Mouse (Mus musculus): ENCODE data around the gene Zfp691. TPM values are rescaled to one million over a fixed set of nuclear protein-coding genes. Genes with fewer than 3 reads are reported as not detected.
A peak's percentile ranks its signal among the peaks of the same experiment; 100 is the strongest.

Zfp691 gene
- total RNA-seq, 1 experiment: 5.4 TPM

DNA sequence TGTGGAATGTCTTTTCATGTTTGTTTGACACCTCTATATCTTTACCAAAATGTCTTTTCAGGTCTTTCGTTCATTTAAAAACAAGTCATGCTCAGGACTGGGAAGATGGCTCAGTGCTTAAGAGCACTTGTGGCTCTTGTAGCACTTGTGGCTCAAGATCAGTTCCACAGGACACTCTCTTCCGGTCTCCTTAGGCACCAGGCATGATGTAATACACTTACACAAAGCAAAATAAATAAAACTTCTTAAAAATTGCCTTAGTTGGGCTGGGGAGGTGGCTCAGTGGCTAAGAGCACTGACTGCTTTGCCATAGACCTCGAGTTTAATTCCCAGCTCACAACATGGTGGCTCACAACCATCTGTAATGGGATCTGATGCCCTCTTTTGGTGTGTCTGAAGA, 12.6 kb downstream of the Zfp691 start:
- no peak overlapping the region for H3K27ac ChIP-seq (ENCODE audit: insufficient read depth, low read depth, low read length, poor library complexity, severe bottlenecking)
- no peaks in the 10 kb centered on the region for H3K9me3 ChIP-seq (ENCODE audit: control insufficient read depth, insufficient read depth, low read depth, low read length)
- TF ChIP-seq CHD2 (IDR thresholded peaks at IDR 0.05; ENCODE audit: low read depth, low read length) (no peak), ZC3H11A (IDR thresholded peaks at IDR 0.05; ENCODE audit: borderline replicate concordance, low read depth, low read length) (no peak), MAFK (IDR thresholded peaks at IDR 0.05; ENCODE audit: insufficient read depth, low read depth, low read length) (no peak), ZNF384 (IDR thresholded peaks at IDR 0.05; ENCODE audit: low read depth, low read length) (no peak), HCFC1 (IDR thresholded peaks at IDR 0.05; ENCODE audit: borderline replicate concordance, insufficient read depth, low read length) (no peak)
- in situ Hi-C loops (cut with MboI; ENCODE audit: low sequenced_read_pairs in 2 of 2, unreplicated experiment in 2 of 2): loop anchor here (25.0 kb wide), 2 partner anchors 524 to 549 kb away; partner anchors contain the start of genes Cfap57 (in 1 of the 2) and Ebna1bp2 (in 1 of the 2)
- H3K4me1 ChIP-seq (ENCODE audit: control insufficient read depth in 2 of 2, insufficient read depth in 2 of 2, low read length in 2 of 2, poor library complexity in 1 of 2): no peaks in the 10 kb centered on the region
- no peak for DNase-seq (ENCODE audit: low read depth, low spot score)
- no peak overlapping the region for H3K4me3 ChIP-seq (ENCODE audit: insufficient read depth in 1 of 2, low read depth in 1 of 2, low read length in 2 of 2, poor library complexity in 1 of 2, severe bottlenecking in 1 of 2)
- H3K9ac ChIP-seq (ENCODE audit: insufficient read depth, low read depth, low read length, poor library complexity, severe bottlenecking): no peak overlapping the region
- no peaks in the 10 kb centered on the region for H3K36me3 ChIP-seq (ENCODE audit: control insufficient read depth, insufficient read depth, low read length, poor library complexity, severe bottlenecking)

DNA sequence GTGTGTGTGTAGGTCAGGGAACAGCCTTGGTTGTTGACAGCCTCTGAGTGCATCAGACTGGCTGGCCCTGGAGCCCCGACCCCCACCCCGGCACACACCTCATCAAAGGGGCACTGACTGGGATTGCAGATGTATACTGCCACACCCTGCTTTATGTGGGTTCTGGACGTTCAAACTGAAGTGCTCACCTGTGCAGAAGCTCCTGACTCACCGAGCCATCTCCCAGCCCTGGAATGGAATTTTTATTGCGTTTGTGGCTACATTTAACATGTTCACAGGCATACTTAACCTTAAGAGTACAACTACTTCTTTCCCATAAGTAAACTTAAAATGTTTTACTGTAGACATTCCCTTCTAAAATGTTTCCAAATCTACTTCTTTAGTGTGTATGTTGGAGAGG, 16.1 kb downstream of the Zfp691 start:
- in situ Hi-C loops (cut with MboI; ENCODE audit: low sequenced_read_pairs in 2 of 2, unreplicated experiment in 2 of 2): loop anchor here (25.0 kb wide), 2 partner anchors 521 to 546 kb away; partner anchors contain the start of genes Cfap57 (in 1 of the 2) and Ebna1bp2 (in 1 of the 2)
- TF ChIP-seq ZNF384 (IDR thresholded peaks at IDR 0.05; ENCODE audit: low read depth, low read length) (no peak), HCFC1 (IDR thresholded peaks at IDR 0.05; ENCODE audit: borderline replicate concordance, insufficient read depth, low read length) (no peak), MAFK (IDR thresholded peaks at IDR 0.05; ENCODE audit: insufficient read depth, low read depth, low read length) (no peak), CHD2 (IDR thresholded peaks at IDR 0.05; ENCODE audit: low read depth, low read length) (no peak)

DNA sequence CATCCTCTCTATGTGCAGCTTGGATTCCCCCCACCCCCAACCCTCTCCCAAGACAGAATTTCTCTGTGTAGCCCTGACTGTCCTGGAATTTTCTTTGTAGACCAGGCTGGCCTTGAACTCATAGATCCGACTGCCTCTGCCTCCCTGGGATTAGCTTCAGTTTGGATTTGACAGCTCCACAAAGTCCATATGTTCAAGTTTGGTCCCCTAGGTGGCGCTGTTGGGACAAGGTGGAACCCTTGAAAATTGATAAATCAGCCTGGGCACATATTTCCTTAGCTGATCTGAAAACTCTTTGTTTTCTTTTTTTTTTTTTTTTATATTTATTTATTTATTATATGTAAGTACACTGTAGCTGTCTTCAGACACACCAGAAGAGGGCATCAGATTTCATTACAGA, 16.8 kb downstream of the Zfp691 start:
- no peaks in the 10 kb centered on the region for H3K9me3 ChIP-seq (ENCODE audit: control insufficient read depth, insufficient read depth, low read depth, low read length)
- DNase-seq (ENCODE audit: low read depth, low spot score): peak; percentile 67
- H3K4me3 ChIP-seq (ENCODE audit: insufficient read depth in 1 of 2, low read depth in 1 of 2, low read length in 2 of 2, poor library complexity in 1 of 2, severe bottlenecking in 1 of 2): no peak overlapping the region
- no peak overlapping the region for H3K27ac ChIP-seq (ENCODE audit: insufficient read depth, low read depth, low read length, poor library complexity, severe bottlenecking)
- H3K9ac ChIP-seq (ENCODE audit: insufficient read depth, low read depth, low read length, poor library complexity, severe bottlenecking): no peak overlapping the region
- no peak for TF ChIP-seq MAFK (IDR thresholded peaks at IDR 0.05; ENCODE audit: insufficient read depth, low read depth, low read length)
- TF ChIP-seq ZNF384 (IDR thresholded peaks at IDR 0.05; ENCODE audit: low read depth, low read length): no peak
- TF ChIP-seq HCFC1 (IDR thresholded peaks at IDR 0.05; ENCODE audit: borderline replicate concordance, insufficient read depth, low read length): no peak
- TF ChIP-seq ZC3H11A (IDR thresholded peaks at IDR 0.05; ENCODE audit: borderline replicate concordance, low read depth, low read length): no peak
- TF ChIP-seq CHD2 (IDR thresholded peaks at IDR 0.05; ENCODE audit: low read depth, low read length): no peak
- no peaks in the 10 kb centered on the region for H3K4me1 ChIP-seq (ENCODE audit: control insufficient read depth in 2 of 2, insufficient read depth in 2 of 2, low read length in 2 of 2, poor library complexity in 1 of 2)
- no peaks in the 10 kb centered on the region for H3K36me3 ChIP-seq (ENCODE audit: control insufficient read depth, insufficient read depth, low read length, poor library complexity, severe bottlenecking)
- in situ Hi-C loops (cut with MboI; ENCODE audit: low sequenced_read_pairs in 2 of 2, unreplicated experiment in 2 of 2): loop anchor here (25.0 kb wide), 2 partner anchors 520 to 545 kb away; partner anchors contain the start of genes Cfap57 (in 1 of the 2) and Ebna1bp2 (in 1 of the 2)

More for the DNA sequence above, 16.1 kb downstream of the Zfp691 start:
- no peaks in the 10 kb centered on the region for H3K4me1 ChIP-seq (ENCODE audit: control insufficient read depth in 2 of 2, insufficient read depth in 2 of 2, low read length in 2 of 2, poor library complexity in 1 of 2)
- H3K27ac ChIP-seq (ENCODE audit: insufficient read depth, low read depth, low read length, poor library complexity, severe bottlenecking): no peak overlapping the region
- H3K36me3 ChIP-seq (ENCODE audit: control insufficient read depth, insufficient read depth, low read length, poor library complexity, severe bottlenecking): no peaks in the 10 kb centered on the region
- H3K9me3 ChIP-seq (ENCODE audit: control insufficient read depth, insufficient read depth, low read depth, low read length): no peaks in the 10 kb centered on the region
- H3K9ac ChIP-seq (ENCODE audit: insufficient read depth, low read depth, low read length, poor library complexity, severe bottlenecking): no peak overlapping the region
- no peak for DNase-seq (ENCODE audit: low read depth, low spot score)
- H3K4me3 ChIP-seq (ENCODE audit: insufficient read depth in 1 of 2, low read depth in 1 of 2, low read length in 2 of 2, poor library complexity in 1 of 2, severe bottlenecking in 1 of 2): no peak overlapping the region

GRCm38 (mm10) chr4:119148741-119149140, 25.3 kb downstream of the Zfp691 start:
- Histone ChIP-seq H3K4me3 (ENCODE audit: insufficient read depth in 1 of 2, low read depth in 1 of 2, low read length in 2 of 2, poor library complexity in 1 of 2, severe bottlenecking in 1 of 2) (no peak overlapping the region), H3K36me3 (ENCODE audit: control insufficient read depth, insufficient read depth, low read length, poor library complexity, severe bottlenecking) (no peaks in the 10 kb centered on the region), H3K27ac (ENCODE audit: insufficient read depth, low read depth, low read length, poor library complexity, severe bottlenecking) (no peak overlapping the region), H3K4me1 (ENCODE audit: control insufficient read depth in 2 of 2, insufficient read depth in 2 of 2, low read length in 2 of 2, poor library complexity in 1 of 2) (no peaks in the 10 kb centered on the region; a peak in 1 of 4 replicates), H3K9ac (ENCODE audit: insufficient read depth, low read depth, low read length, poor library complexity, severe bottlenecking) (no peak overlapping the region), H3K9me3 (ENCODE audit: control insufficient read depth, insufficient read depth, low read depth, low read length) (no peaks in the 10 kb centered on the region)
- TF ChIP-seq CHD2 (IDR thresholded peaks at IDR 0.05; ENCODE audit: low read depth, low read length): no peak
- no peak for TF ChIP-seq HCFC1 (IDR thresholded peaks at IDR 0.05; ENCODE audit: borderline replicate concordance, insufficient read depth, low read length)
- TF ChIP-seq MAFK (IDR thresholded peaks at IDR 0.05; ENCODE audit: insufficient read depth, low read depth, low read length): no peak
- no peak for TF ChIP-seq ZC3H11A (IDR thresholded peaks at IDR 0.05; ENCODE audit: borderline replicate concordance, low read depth, low read length)
- no peak for TF ChIP-seq ZNF384 (IDR thresholded peaks at IDR 0.05; ENCODE audit: low read depth, low read length)
- no peak for DNase-seq (ENCODE audit: low read depth, low spot score)
- in situ Hi-C loops (cut with MboI; ENCODE audit: low sequenced_read_pairs in 2 of 2, unreplicated experiment in 2 of 2): no loop called here

Measured in ES-E14 (cell line).